Mouse (Mus musculus): ENCODE results near the gene Filip1. TPM values are rescaled to one million over a fixed set of nuclear protein-coding genes. Genes with fewer than 3 reads are reported as not detected.

Filip1 gene
- total and polyA plus RNA-seq, 3 experiments, result not detected

GRCm38 (mm10) chr9:79922493-79922760, 90.2 kb downstream of the Filip1 start:
- DNase-seq (ENCODE audit: low read depth, low spot score), result no peak
- Histone ChIP-seq H3K4me3 (ENCODE audit: control insufficient read depth in 1 of 2, insufficient read depth in 1 of 2, low read depth in 2 of 2, low read length in 2 of 2) (no peak overlapping the region), H3K9me3 (replicated peaks; ENCODE audit: insufficient read depth, low read length) (no peaks in the 10 kb centered on the region), H3K79me2 (ENCODE audit: control insufficient read depth, insufficient read depth, low read length, poor library complexity) (no peaks in the 10 kb centered on the region), H3K4me1 (ENCODE audit: control insufficient read depth in 1 of 2, insufficient read depth in 2 of 2, low read length in 2 of 2) (peaks cover 0 to 15% of the 10 kb centered on the region in 2 experiments; a peak in 3 of 4 replicates), H3K27ac (ENCODE audit: control insufficient read depth, low read depth, low read length) (no peak overlapping the region), H3K27me3 (ENCODE audit: control insufficient read depth in 1 of 2, insufficient read depth in 2 of 2, low read length in 2 of 2) (no peaks in the 10 kb centered on the region), H3K36me3 (ENCODE audit: control insufficient read depth in 1 of 2, insufficient read depth in 2 of 2, low read length in 2 of 2) (peaks cover 0 to 5% of the 10 kb centered on the region in 2 experiments; a peak in 2 of 4 replicates), H3K9ac (ENCODE audit: control insufficient read depth, low read depth, low read length, poor library complexity, severe bottlenecking) (no peak overlapping the region)
- TF ChIP-seq SIN3A (IDR thresholded peaks at IDR 0.05; ENCODE audit: low read length) (no peak), GATA1 (IDR thresholded peaks at IDR 0.05; ENCODE audit: low read depth, low read length) (no peak), USF1 (IDR thresholded peaks at IDR 0.05; ENCODE audit: low read depth, low read length) (no peak), ELF1 (IDR thresholded peaks at IDR 0.05; ENCODE audit: low read depth, low read length) (no peak), TCF12 (IDR thresholded peaks at IDR 0.05; ENCODE audit: low read depth, low read length) (no peak), MAX (IDR thresholded peaks at IDR 0.05; ENCODE audit: low read length) (no peak), ETS1 (IDR thresholded peaks at IDR 0.05; ENCODE audit: low read depth, low read length) (no peak)

- H3K9ac ChIP-seq (ENCODE audit: control insufficient read depth, low read depth, low read length, poor library complexity, severe bottlenecking), result no peak overlapping the region
- H3K4me1 ChIP-seq (ENCODE audit: control insufficient read depth in 1 of 2, insufficient read depth in 2 of 2, low read length in 2 of 2), result peaks cover 0 to 15% of the 10 kb centered on the region in 2 experiments; a peak in 3 of 4 replicates
- H3K9me3 ChIP-seq (replicated peaks; ENCODE audit: insufficient read depth, low read length), result no peaks in the 10 kb centered on the region
- TF ChIP-seq HCFC1 (IDR thresholded peaks at IDR 0.05; ENCODE audit: low read depth, low read length), result no peak
- TF ChIP-seq POLR2A (IDR thresholded peaks at IDR 0.05; ENCODE audit: control insufficient read depth in 1 of 2, insufficient read depth in 1 of 2, low read depth in 1 of 2, low read length in 2 of 2, poor library complexity in 1 of 2), result no peak
- TF ChIP-seq JUND (IDR thresholded peaks at IDR 0.05; ENCODE audit: low read depth, low read length), result no peak
- TF ChIP-seq CHD1 (IDR thresholded peaks at IDR 0.05; ENCODE audit: low read depth, low read length), result no peak
- no peak for TF ChIP-seq GABPA (IDR thresholded peaks at IDR 0.05; ENCODE audit: low read depth, low read length)
- no peak for TF ChIP-seq ETS1 (IDR thresholded peaks at IDR 0.05; ENCODE audit: low read depth, low read length)
- TF ChIP-seq SMC3 (IDR thresholded peaks at IDR 0.05; ENCODE audit: low read depth, low read length), result no peak
- TF ChIP-seq USF1 (IDR thresholded peaks at IDR 0.05; ENCODE audit: low read depth, low read length), result no peak
- TF ChIP-seq MXI1 (IDR thresholded peaks at IDR 0.05; ENCODE audit: low read depth, low read length), result no peak
- no peak for TF ChIP-seq RCOR1 (IDR thresholded peaks at IDR 0.05; ENCODE audit: low read depth, low read length)
- no peak for TF ChIP-seq MYC (IDR thresholded peaks at IDR 0.05; ENCODE audit: low read depth, low read length)
- TF ChIP-seq CTCF (IDR thresholded peaks at IDR 0.05 in 2 of 3, conservative IDR thresholded peaks at IDR 0.05 in 1 of 3; ENCODE audit: control insufficient read depth in 1 of 3, insufficient read depth in 1 of 3, low read depth in 2 of 3, low read length in 3 of 3, poor library complexity in 1 of 3, severe bottlenecking in 1 of 3), result no peak
- TF ChIP-seq MAZ (IDR thresholded peaks at IDR 0.05; ENCODE audit: low read depth, low read length), result no peak
- no peak for TF ChIP-seq NRF1 (IDR thresholded peaks at IDR 0.05; ENCODE audit: insufficient read depth, low read depth, low read length, poor library complexity, severe bottlenecking)
- TF ChIP-seq GATA1 (IDR thresholded peaks at IDR 0.05; ENCODE audit: low read depth, low read length), result no peak
- no peak for TF ChIP-seq ZC3H11A (IDR thresholded peaks at IDR 0.05; ENCODE audit: low read depth, low read length)
- TF ChIP-seq SIN3A (IDR thresholded peaks at IDR 0.05; ENCODE audit: low read length), result no peak
- TF ChIP-seq POLR2AphosphoS2 (IDR thresholded peaks at IDR 0.05; ENCODE audit: low read length), result no peak
- TF ChIP-seq ZKSCAN1 (IDR thresholded peaks at IDR 0.05; ENCODE audit: low read depth, low read length), result no peak
- TF ChIP-seq ELF1 (IDR thresholded peaks at IDR 0.05; ENCODE audit: low read depth, low read length), result no peak
- H3K27ac ChIP-seq (ENCODE audit: control insufficient read depth, low read depth, low read length), result no peak overlapping the region
- H3K4me3 ChIP-seq (ENCODE audit: control insufficient read depth in 1 of 2, insufficient read depth in 1 of 2, low read depth in 2 of 2, low read length in 2 of 2), result no peak overlapping the region
- no peaks in the 10 kb centered on the region for H3K27me3 ChIP-seq (ENCODE audit: control insufficient read depth in 1 of 2, insufficient read depth in 2 of 2, low read length in 2 of 2)
- H3K79me2 ChIP-seq (ENCODE audit: control insufficient read depth, insufficient read depth, low read length, poor library complexity), result no peaks in the 10 kb centered on the region
- DNase-seq (ENCODE audit: low read depth, low spot score), result no peak
- H3K36me3 ChIP-seq (ENCODE audit: control insufficient read depth in 1 of 2, insufficient read depth in 2 of 2, low read length in 2 of 2), result peaks cover 0 to 5% of the 10 kb centered on the region in 2 experiments; a peak in 2 of 4 replicates
Observed at GRCm38 (mm10) chr9:79921701-79922492, 90.8 kb downstream of the Filip1 start.

Measured in MEL (cell line).